ENCODE assay signal across 1 mouse cellular context in genomic region chr19:6241274-6242107, GRCm38 (mm10).
TF ChIP-seq lines count a peak whose summit lies in the region.

TSS of gene Atg2a (plus strand) at chr19:6241668.

TF ChIP-seq in CH12.LX, 34 proteins besides CTCF, POLR2A, EP300 and RAD21 (continued from another document):
- TF ChIP-seq IRF4 (IDR thresholded peaks at IDR 0.05; ENCODE audit: low read depth, low read length) (0 out of 2 replicates have a peak, but pooled peaks have one; percentile 8), ETS1 (conservative IDR thresholded peaks at IDR 0.05; ENCODE audit: low read depth, low read length) (no peak), HCFC1 (IDR thresholded peaks at IDR 0.05; ENCODE audit: low read depth, low read length) (peak; percentile 77), USF2 (conservative IDR thresholded peaks at IDR 0.05; ENCODE audit: low read depth, low read length) (no peak), NRF1 (IDR thresholded peaks at IDR 0.05; ENCODE audit: low read depth, low read length) (peak; percentile 85), ZKSCAN1 (IDR thresholded peaks at IDR 0.05; ENCODE audit: borderline replicate concordance, low read depth, low read length) (0 out of 2 replicates have a peak, but pooled peaks have one; percentile 28), NELFE (IDR thresholded peaks at IDR 0.05; ENCODE audit: low read depth, low read length) (peak; percentile 56; the same call in 1 of the 2 replicates)
